Mouse (Mus musculus) adrenal gland, adult (tissue): Measurements from ENCODE around the gene Nckap5l.
A peak's percentile ranks its signal among the peaks of the same experiment; 100 is the strongest.
"Not testable (repeated sequence)": the region's sequence is repeated elsewhere in the genome, so short reads cannot be mapped to it uniquely, and the experiment has no call there.

Source experiments
- DNase-seq, 2 experiments: peaks; one replicate each; pipeline ENCODE4 v3.0.0; 2022 to 2023; ENCODE audit warnings: low spot score in 1 of 2; ENCODE audit not compliant: inconsistent age in 2 of 2

Nckap5l gene

DNA sequence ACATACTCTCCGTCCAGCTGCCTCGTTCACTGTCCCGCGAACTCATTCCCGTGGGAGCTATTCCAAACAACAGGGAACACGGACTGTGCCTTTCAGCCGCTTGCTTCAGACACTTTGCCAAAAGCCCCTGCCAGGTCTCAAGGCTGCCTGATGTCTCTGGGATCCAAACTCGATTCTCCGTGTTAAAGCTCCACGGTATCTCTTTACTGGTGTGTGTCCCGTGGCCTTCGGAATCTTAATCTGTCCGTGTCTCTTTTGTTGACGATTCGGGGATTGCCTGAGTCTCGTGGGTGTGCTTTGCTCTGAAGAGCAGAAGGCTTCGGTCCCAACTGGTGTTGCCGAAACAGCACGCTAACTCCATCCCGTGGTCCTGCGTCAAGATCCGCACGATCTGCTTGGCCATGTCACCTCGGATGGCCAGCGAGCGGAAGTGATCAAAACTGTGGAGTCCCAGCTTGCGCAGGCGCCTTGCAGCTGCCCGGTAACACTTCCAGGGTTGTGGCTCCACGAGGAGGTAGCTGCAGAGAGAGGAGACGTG is 12.7 kb upstream of the Nckap5l start:
- peak in 1 of 2 experiments; percentile 43 for DNase-seq

DNA sequence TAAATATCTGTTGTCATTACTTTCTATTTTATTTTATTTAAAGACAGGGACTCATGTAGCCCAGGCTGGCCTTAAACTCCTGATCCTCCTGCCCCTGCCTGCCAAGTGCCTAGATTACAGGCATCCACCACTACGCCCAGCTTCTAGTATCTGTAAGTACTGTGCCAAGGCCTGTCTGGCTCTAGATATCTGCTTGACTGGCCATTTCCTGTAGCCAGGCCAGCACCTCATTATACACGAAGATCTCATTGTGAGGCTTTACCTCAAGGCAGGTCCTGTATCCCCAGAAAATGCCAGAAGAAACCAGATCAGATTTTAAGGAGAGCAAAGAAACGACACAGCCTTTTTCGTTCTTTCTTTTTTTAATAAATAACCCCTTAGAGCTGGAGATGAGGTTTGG is 12.2 kb upstream of the Nckap5l start:
- DNase-seq: peak in 1 of 2 experiments; percentile 29

DNA sequence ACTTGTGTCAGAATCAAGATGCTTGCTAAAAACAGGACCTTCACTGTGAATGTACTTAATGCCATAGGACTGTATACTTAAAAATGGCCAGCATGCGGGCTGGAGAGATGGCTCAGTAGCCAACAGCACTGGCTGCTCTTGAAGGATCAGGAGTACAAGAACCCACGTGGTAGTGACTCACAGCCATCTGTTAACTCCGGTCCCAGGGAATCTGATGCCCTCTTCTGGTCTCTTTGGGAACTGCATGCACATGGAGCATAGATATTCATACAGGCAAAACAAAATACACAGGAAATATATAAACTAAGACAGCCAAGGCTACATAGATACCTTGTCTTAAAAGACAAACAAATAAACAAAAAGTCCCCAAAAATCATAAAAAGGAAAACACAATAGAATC is 11.5 kb upstream of the Nckap5l start:
- DNase-seq: peak; percentile 86 to 96

DNA sequence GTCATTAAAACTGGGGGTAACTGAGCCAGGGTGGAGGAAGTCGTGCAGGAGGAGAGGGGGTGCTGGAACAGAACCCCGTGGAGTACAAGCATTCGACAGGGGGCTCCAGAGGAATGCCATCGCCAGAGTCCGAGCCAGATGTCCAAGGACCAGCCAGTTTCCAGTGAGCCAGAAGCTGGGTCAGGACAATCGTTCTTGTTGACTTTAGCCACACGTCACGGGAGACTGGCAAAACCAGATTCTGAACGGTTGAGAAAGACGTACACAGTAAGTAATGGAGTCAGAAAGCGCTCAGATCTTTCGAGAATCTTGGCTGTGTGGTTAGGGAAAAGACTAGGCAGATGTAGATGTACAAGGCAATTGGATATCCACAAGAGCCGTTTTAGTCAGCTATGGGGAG is 5.6 kb upstream of the Nckap5l start:
- DNase-seq: no peak

DNA sequence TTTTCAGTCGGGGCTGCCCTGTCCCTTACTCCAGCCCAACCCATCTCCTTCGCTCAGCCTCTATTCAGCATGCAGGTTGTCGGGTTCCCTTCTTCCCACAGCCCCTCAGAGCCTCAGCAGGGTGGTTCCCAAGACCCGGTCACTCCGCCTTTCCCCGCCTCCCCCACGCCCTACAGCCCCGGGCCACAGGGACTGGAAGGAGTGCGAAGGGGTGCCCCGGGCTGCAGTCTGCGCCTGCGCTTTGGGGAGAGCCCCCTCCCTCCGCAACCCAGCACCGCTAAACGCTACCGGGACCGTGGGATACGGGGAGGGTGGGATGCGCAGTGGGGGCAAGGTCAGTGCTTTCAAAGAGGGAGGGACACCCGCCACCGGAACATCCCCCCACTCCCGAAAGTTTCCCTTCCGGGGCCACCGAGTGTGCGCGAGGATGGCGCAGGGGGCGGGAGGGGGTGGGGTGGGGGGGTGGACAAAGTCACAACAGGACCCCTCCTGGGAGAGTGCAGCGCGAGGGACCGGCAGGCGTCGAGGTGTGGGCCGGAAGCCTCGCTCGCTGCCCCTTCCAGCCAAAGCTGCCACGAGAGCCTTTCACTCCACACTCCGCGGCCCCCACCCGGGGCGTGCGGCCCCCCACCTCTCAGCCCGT is 464 bp downstream of the Nckap5l start:
- DNase-seq: peak; percentile 83 to 92

DNA sequence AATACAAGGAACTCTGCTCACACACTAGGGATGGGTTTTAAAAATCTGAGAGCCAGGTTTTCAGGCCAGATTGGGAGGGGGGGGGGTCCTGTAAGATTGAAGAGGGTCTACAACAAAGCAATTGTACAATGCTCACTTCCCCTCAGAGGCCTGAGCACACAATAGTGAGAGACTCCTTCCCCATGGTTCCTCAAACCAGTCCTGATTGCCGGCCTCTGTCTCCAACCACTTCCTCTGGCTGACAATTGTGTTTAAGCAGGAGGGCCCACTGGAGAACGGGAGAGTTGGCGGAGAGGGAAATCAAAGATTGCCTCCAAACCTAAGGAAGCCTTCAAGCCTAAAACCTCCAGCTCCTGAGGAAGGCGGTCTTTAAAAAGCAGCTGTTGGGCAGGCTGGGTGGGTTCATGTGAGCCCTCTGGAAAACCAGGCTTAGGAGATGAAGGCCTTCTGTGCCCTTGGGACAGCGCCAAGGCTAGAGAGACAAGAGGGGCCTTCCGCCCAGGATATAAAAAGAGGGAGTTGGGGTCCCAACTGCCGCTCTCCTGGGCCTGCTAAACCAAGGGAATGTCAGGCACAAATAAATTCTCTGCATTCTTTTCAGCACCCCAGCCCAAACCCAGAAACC is 1.1 kb downstream of the Nckap5l start:
- no peak for DNase-seq

DNA sequence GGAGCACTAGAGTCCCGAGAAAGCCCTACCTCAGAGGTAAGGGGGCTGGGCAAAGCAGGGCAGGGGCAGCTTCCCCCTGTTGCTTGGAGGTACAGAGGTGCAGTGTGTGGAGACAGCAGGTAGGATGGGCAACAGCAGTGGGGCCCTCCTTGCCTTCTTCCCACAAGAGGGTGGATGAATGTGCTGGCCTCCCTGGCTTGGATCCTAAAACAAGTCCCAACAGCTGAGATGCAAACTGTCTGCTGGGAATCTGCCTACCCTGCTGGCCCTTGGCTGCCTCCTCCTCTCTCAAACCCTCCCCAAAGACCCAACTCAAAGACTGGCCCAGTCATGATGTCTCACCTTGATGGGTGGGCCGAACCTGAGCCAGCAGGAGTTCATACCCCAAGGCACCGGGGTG is 2.1 kb downstream of the Nckap5l start:
- peak in 1 of 2 experiments; percentile 46 for DNase-seq

DNA sequence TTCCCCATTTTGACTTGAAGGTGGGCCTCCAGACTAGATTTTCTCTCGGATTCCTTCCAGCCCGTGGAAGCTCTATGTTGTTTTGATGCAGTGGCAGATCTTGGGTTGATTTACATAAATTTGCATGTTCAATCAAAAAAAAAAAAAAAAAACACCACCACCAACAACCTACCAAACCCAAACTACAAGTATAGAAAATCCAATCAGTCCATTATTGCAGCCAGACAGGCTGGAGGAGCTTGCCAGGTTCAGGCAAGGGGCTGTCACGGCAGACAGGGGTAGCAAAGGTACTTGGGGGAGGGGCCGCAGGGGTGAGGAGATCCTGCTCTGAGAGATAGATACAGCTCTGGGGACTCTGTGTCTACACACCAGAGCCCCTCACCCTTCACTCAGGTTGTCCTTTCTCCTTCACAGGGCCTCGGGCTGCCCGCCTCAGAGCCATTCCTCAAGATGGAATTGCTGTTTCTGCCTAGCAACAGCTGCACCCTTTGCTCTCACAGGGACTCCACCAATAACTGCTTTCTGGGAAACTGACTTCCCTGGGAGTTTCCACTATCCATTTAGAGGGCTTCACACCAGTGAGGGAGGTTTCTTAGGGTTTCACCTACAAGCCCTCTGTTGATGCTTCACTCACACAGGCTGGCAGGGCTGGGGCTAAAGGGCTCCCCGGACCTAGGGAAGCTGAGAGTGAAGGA is 2.8 kb downstream of the Nckap5l start:
- no peak for DNase-seq

DNA sequence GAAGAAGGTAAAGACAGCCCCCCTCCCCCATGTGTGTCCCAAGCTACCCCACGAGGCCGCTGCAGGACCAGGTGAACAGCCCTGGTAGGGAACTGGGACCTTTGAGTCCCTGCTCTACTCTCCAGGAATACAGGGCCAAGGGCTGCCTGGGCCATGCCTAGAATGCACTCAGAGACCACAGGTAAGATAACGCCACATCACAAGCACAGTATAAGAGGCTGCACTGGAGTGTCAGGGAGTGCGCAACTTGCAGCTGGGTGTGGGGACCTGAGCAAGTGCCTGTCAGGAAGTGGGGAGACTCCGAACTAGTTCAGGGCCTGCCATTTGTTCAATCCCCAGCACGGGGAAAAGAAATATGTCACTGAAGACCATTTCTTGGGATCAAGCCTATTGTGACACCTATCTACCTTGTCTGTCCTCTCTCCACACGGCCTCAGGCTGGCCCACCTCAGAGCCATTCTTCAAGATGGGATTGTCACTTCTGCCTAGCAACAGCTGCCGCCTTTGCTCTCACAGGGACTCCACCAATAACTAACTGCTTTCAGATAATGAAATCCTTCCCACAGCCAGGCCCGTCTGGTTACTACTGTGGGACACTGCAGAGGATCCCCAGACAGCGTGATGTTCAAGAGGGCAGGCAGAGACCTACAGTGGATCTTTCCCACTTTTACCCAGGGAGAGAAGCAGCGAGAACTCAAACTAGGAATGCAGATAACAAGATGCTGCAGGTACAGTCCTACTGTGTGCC is 4.2 kb downstream of the Nckap5l start:
- peak in 1 of 2 experiments; percentile 50 for DNase-seq

DNA sequence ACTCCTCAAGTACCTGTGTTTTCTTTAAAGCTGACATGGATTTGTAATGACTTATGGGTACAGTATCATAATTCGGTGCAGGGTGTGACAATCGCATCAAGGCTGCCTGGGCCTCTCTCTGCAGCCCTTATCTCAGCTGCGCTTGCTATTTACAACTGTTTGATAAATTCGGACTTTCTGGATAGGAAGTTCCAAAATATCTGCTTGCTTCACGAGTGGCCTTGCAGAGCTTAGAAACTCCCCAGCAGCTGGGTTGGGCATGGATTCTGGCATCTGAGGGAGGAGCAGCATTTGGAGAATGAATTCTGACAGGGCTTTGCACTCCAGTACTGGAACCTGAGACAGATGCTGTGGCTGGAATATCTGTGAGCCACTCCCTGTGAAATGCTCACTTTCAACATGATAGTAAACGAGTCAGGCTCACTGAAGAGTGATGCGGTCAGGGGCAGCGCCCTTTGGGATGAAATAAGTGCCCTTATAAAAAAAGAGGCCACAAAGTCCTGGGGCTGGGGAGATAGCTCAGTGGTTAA is 7.7 kb downstream of the Nckap5l start:
- DNase-seq: peak; percentile 73 to 92

DNA sequence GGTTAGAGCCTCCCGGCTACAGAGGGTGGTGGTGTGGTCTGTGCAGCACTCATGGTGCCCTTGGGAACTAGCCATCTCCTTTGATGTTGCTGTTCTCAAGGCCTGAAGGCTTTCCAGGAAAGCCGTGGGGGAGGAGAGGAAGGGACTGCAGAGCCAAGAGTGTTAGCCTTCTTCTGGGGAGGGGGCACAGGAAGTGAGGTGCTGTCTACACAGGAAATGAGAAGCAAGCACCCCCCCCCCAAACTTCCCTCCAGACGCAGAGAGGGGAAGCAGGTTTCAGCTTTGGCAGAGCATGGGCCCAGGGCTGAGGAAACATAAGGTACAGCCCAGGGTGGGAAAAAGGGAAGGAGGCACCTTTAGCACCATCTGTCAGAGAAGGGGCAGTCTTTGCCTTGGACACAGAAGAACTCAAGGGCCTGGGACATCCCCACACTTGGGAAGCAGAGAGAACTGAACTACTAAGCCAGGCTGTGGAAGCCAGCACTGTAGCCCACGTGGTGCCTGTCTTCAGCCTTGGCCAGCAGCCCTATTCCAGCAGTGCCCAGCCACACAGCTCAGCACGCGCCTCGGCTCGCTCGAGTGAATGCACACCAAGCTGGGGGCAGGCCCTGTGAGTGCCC is 8.3 kb downstream of the Nckap5l start:
- DNase-seq: peak; percentile 86 to 92

DNA sequence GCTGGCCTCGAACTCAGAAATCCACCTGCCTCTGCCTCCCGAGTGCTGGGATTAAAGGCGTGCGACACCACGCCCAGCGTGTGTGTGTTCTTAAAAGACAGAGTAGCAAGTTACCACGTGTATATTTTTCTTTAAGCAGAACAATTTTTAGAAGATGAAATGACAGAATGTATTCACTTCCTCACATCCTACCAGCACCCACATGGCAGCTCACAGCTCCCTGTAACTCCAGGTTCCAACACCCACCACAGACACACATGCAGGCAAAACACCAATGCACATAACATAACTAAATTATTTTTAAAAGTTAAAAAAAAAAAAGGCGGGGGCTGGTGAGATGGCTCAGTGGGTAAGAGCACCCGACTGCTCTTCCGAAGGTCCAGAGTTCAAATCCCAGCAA is 11.4 kb downstream of the Nckap5l start:
- DNase-seq: not testable (repeated sequence)

DNA sequence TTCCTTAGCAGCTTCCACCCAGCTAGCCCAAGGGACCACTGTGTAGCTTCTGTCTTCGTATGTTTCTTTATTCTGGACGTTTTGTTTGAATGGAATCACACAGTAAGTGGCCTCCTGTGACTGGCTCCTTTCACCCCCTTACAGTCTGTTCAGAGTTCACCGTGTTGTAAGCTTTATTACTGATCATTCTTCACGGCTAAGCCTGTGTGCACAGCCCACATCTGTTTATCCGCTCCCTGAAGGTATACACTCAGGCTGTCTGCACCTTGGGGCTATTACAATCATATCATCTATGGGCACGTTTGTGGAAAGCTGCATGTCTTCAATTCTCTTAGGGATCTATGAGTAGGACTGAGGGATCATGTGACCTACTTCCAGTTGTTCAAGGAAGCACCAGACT is 12.0 kb downstream of the Nckap5l start:
- DNase-seq: no peak

DNA sequence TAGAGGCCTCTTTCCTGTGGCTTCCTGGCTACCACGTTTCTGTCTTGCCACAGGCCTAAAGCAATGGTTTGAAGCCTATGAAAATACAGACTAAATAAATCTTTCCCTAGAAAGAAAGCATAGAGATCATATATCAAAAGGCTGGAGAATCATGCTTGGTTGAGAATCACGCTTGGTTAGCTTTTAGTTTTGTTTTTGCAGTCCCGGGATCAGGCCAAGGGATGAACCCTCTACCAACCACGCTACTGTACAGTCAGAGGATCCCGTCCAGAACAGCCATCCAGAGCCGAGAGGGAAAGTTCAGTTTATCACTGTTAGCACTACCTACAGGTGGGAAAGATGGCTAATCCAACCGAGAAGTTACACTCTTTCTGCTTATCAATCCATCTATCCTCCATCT is 15.2 kb downstream of the Nckap5l start:
- DNase-seq: peak in 1 of 2 experiments; percentile 52

DNA sequence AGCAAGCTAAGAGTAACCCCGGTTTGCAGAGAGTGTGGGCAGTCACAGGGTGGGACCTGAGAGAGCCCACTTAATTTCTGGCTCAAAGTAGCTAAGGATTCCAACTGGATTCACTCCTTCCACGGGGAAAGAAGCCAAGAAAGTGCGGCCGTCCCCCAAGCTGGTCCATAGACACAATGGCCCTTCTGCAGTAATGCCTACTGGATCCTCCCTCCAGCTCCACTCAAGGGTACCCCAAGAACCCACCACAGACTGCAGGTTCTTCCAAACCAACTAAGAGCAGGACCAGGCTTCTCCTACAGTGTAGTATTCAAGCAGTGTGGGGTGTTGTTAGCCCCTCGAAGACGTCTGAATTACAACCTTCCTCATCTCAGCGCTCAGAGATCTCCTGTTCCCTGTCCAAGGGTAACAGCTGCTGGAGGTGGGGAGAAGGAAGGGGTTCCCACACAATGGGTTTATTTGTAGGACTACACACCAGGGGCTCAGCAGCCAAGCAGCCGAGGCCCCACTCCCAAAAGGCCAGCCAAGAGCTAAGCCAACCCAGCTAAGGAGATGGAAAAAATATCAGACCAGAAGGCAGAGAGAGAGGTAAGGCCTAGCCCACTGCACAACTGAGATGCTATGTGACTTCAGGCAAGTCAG is 16.6 kb downstream of the Nckap5l start:
- no peak for DNase-seq

DNA sequence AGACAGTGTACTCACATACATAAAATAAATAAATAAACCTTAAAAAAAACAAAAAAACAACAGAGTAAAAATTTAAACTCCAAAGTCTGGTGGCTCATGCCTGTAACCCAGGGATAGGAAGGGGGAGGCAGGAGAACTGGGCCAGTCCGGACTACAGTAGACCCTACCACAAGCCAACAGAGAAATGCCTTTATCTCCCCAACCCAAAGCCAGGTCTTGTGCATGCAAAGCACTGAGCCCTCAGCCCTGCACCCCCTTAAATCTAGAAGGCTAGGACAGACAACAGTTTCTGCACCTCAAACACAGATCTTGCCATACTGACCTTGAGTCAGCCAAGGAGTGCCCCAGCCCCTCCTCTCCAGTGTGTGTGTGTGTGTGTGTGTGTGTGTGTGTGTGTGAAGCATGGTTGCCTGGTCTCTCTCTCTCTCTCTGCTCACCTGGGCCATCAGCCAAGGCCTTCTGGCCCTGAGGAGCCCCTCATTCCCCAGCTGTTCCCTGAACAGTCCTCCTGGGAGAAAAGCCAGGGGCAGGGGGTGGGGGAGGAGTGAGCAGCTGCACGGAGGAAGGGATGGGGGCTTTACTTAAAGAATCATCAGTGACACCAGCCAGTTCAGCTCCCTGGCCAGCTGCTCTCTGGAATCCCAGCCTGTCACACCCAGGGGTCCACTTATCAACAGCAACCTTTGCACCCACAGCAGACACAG is 17.3 kb downstream of the Nckap5l start:
- peak in 1 of 2 experiments; percentile 65 for DNase-seq

DNA sequence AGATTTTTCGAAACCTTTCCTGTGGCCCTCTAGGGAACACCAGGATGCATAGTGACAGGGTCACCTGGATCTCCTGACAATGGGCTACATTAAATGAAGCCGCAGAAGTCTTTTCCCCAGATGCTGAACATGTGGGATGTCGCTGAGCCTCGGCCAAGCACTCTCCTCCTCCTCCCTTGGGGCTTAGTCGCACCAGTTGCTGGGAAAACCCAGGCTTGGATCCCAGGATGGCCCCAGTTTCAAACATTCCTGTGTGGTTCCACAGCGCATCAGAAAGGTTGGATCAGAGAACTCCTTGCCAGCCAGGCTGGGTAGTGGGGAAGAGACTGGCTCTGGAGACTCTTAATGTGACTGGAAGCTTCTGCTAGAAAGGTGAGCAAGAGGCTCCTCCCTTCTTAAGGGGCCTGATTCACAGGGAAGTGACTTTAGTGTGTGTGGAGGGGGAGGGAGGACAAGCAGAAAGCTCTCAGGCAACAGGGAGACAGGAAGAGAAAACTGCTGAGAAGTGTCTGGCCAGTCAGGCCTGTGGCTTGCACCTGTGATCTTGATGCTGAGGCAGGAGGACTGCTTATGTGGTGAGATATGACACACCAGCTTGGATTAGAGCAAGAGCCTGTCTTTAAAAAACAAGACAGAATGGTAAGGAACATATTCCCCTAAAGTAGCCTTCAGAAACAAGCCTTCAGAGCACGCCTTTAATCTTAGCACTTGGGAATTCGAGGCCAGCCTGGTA is 18.4 kb downstream of the Nckap5l start:
- no peak for DNase-seq

DNA sequence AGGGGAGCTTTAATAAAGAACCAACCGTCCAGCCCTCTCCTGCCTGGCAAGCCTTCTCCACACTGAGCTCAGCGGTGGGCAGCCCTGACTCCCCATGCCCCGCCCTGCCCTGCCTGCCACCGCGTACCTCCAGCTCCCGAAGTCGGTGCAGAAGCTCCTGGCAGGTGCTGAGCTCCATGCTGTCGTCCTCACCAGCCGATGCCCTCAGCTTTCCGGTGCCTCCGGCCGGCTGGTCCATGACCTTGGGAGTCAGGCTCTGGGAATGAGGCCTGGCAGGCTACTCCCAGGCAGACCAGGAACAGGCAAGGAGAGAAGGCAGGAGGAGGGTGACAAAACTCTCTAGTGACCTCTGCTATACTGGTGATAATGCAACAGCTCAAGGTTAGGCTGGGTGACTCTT is 23.6 kb downstream of the Nckap5l start:
- DNase-seq: peak; percentile 86 to 92
